Mouse (Mus musculus) embryonic facial prominence, embryonic 13.5 days (tissue): ENCODE measurements around the gene Adam34. TPM values are rescaled to one million over a fixed set of nuclear protein-coding genes. Genes with fewer than 3 reads are reported as not detected.
"Not testable (repeated sequence)": the region's sequence is repeated elsewhere in the genome, so short reads cannot be mapped to it uniquely, and the experiment has no call there.

Experiments used
- ATAC-seq: fragments of 200-750 bp; cut with Nextera tagmentation; 2 replicates; pipeline ENCODE4 v1.8.0; 2017; ENCODE audit warnings: low read depth; ENCODE audit not compliant: insufficient number of reproducible peaks, insufficient read depth, low FRiP score, low TSS enrichment
- H3K27ac ChIP-seq: fragments of 300-500 bp; sonication (generic); 2 replicates; pipeline ENCODE4 v1.5.1; 2015; ENCODE audit warnings: moderate library complexity, mild to moderate bottlenecking, inconsistent platforms
- H3K27me3 ChIP-seq: fragments of 300-500 bp; sonication (generic); 2 replicates; pipeline ENCODE4 v1.6.1; 2015; ENCODE audit warnings: mild to moderate bottlenecking, inconsistent platforms
- H3K36me3 ChIP-seq: fragments of 300-500 bp; sonication (generic); 2 replicates; pipeline ENCODE4 v1.6.1; 2015; ENCODE audit warnings: mild to moderate bottlenecking, inconsistent platforms
- H3K4me1 ChIP-seq: fragments of 300-500 bp; sonication (generic); 2 replicates; pipeline ENCODE4 v1.6.1; 2015; ENCODE audit warnings: inconsistent platforms
- H3K4me2 ChIP-seq: fragments of 300-500 bp; sonication (generic); 2 replicates; pipeline ENCODE4 v1.6.1; 2015; ENCODE audit warnings: moderate library complexity, mild to moderate bottlenecking, inconsistent platforms
- H3K4me3 ChIP-seq: fragments of 300-500 bp; sonication (generic); 2 replicates; pipeline ENCODE4 v1.5.1; 2015; ENCODE audit warnings: mild to moderate bottlenecking, inconsistent platforms
- H3K9ac ChIP-seq: fragments of 300-500 bp; sonication (generic); 2 replicates; pipeline ENCODE4 v1.6.1; 2015; ENCODE audit warnings: mild to moderate bottlenecking, inconsistent platforms
- H3K9me3 ChIP-seq: fragments of 300-500 bp; sonication (generic); 2 replicates; pipeline ENCODE4 v1.6.1; 2016; ENCODE audit warnings: inconsistent platforms
- WGBS: fragments of 180-500 bp; shearing (Covaris S2); methylation state at CpG from one replicate; pipeline ENCODE4 v1.1.7; 2015; ENCODE audit warnings: mixed read lengths; 5-methylcytosine and 5-hydroxymethylcytosine counted together
- polyA plus RNA-seq: library from polyadenylated mRNA; unstranded; fragments of >200 nt; fragmentation: Nextera tagmentation; extraction: Ambion mirVana; gene quantifications from 2 replicates; pipeline ENCODE4 v1.2.1, GENCODE M21; 2015

Adam34 gene
- not detected in 2 replicates for polyA plus RNA-seq

- Histone ChIP-seq H3K4me2 (no peak within 1 kb of the TSS), H3K9me3 (no peaks in the 10 kb centered on the region), H3K27me3 (no peaks in the 10 kb centered on the region), H3K36me3 (no peaks in the 10 kb centered on the region), H3K4me3 (no peak within 1 kb of the TSS), H3K27ac (no peak within 1 kb of the TSS), H3K4me1 (no peaks in the 10 kb centered on the region), H3K9ac (no peak within 1 kb of the TSS)
- ATAC-seq = no peak
These were observed at the start of gene Adam34 for GRCm38 (mm10) chr8:43709949-43710348. Gene Adam34, minus strand, starts transcription at chr8:43710049.

GRCm38 (mm10) chr8:43627176-43627575 is 82.7 kb downstream of the Adam34 start, which contains the start of gene Gm5346:
Gene Gm5346, minus strand, starts transcription at chr8:43627276.
- 84% methylated on average over 3 of the region's 3 CpGs for WGBS
- no peak for ATAC-seq
- H3K36me3 ChIP-seq = no peaks in the 10 kb centered on the region
- no peak within 1 kb of the TSS for H3K9ac ChIP-seq
- no peak within 1 kb of the TSS for H3K27ac ChIP-seq
- no peak within 1 kb of the TSS for H3K4me3 ChIP-seq
- no peaks in the 10 kb centered on the region for H3K4me1 ChIP-seq
- no peaks in the 10 kb centered on the region for H3K27me3 ChIP-seq
- no peaks in the 10 kb centered on the region for H3K9me3 ChIP-seq
- no peak within 1 kb of the TSS for H3K4me2 ChIP-seq

- Histone ChIP-seq H3K9me3 (no peaks in the 10 kb centered on the region), H3K9ac (no peak overlapping the region), H3K27ac (no peak overlapping the region), H3K36me3 (no peaks in the 10 kb centered on the region), H3K4me2 (no peak overlapping the region), H3K27me3 (no peaks in the 10 kb centered on the region), H3K4me1 (no peaks in the 10 kb centered on the region), H3K4me3 (no peak overlapping the region)
- WGBS = 87% methylated on average over 1 of the region's 1 CpGs
- ATAC-seq = no peak
These were observed 93.8 kb downstream of the Adam34 start for GRCm38 (mm10) chr8:43616046-43616445.

DNA sequence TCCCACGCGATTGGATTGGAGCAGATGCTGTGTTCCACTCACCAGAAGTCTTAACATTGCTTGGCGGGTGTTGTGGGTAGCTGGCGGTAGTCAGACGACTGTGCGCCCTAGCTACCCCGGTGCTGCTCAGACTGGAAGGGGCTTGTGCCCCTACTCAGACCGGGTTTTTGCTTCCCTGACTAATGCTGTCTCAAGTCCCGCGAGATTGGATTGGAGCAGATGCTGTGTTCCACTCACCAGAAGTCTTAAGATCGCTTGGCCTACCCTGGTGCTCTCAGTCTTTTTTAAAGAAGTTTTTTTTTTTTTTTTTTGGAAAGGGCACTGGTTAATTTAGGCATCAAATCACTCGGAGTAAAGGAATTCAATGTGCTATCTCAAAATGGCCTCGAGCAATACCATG is 106.2 kb downstream of the Adam34 start:
- not testable (repeated sequence) for H3K27me3 ChIP-seq, H3K4me2 ChIP-seq, ATAC-seq, H3K36me3 ChIP-seq, H3K4me1 ChIP-seq, H3K27ac ChIP-seq, H3K9ac ChIP-seq, H3K9me3 ChIP-seq, H3K4me3 ChIP-seq
- WGBS = 84% methylated on average over 13 of the region's 13 CpGs

- H3K9me3 ChIP-seq, ATAC-seq, H3K4me3 ChIP-seq, H3K4me2 ChIP-seq, H3K9ac ChIP-seq, H3K4me1 ChIP-seq, H3K27ac ChIP-seq, H3K27me3 ChIP-seq, H3K36me3 ChIP-seq: not testable (repeated sequence)
- 95% methylated on average over 15 of the region's 15 CpGs for WGBS
These were observed 106.7 kb downstream of the Adam34 start for GRCm38 (mm10) chr8:43603166-43603565.

Other genes with a start within 250 kb of the Adam34 start
- not detected in 2 replicates for gene Adam26b, start 181.9 kb downstream of the Adam34 start, polyA plus RNA-seq
- gene Adam26a, start 133.3 kb downstream of the Adam34 start, polyA plus RNA-seq = not detected in 2 replicates
- gene Gm5346, start 82.8 kb downstream of the Adam34 start, polyA plus RNA-seq = not detected in 2 replicates